Mouse (Mus musculus): ENCODE measurements around the gene Myo10.

Gene Myo10

GRCm38 (mm10) chr15:25854270-25854904 is 232.1 kb downstream of the Myo10 start:
- DNase-seq, result no peak

GRCm38 (mm10) chr15:25858611-25859058 is 236.3 kb downstream of the Myo10 start:
- peak in 1 of 2 experiments; percentile 32 for DNase-seq

- no peak for DNase-seq
Observed at GRCm38 (mm10) chr15:25859469-25859868, 237.1 kb downstream of the Myo10 start.

- DNase-seq, result no peak
Observed at GRCm38 (mm10) chr15:25861900-25862299, 239.6 kb downstream of the Myo10 start.
